Mouse (Mus musculus) kidney, postnatal 4 days (tissue): ENCODE measurements around the gene Adcy3.

Experiments used
- DNase-seq, 2 experiments: peaks; one replicate each; pipeline ENCODE4 v3.0.0; 2021; ENCODE audit warnings: mixed read lengths in 2 of 2

The Adcy3 gene

DNA sequence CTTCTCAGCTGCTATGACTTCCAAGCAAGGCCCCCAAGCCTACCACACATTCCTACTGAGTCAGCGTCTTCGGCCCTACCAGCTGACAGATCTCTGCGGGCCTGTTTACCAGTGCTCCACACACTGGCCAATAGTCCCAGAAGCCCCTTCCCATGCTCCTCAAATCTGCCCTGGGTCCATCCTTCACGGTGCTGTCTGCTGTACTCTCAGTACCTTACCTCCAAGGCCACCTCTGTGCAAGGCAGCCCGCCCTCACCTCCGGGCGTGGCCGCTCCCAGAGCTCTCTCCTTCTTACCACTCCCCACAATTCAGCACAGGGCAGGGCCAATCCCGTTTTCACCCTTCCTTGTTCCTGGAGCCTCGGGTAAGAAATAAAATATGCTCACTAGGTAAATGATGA, 112.8 kb downstream of the Adcy3 start:
- no peak for DNase-seq

DNA sequence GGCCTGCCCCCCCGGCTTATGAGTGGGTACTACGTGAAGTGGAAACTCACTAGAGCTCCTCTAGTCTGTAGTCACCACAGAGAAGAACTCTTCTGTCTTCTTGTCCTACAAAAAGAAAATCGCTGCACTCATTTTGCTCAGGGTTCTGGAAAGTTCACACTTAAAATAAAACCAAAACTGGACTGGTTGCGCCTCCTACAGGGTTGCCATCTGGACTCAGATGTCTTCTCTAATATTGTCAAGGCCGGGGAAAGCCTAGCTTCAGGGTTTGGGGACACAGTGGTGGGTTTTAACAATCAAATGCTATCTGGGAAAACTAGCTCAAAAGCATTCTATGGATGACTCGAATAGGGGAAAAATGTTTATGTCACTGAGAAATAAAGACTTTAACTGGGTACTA, 116.9 kb downstream of the Adcy3 start:
- no peak for DNase-seq

DNA sequence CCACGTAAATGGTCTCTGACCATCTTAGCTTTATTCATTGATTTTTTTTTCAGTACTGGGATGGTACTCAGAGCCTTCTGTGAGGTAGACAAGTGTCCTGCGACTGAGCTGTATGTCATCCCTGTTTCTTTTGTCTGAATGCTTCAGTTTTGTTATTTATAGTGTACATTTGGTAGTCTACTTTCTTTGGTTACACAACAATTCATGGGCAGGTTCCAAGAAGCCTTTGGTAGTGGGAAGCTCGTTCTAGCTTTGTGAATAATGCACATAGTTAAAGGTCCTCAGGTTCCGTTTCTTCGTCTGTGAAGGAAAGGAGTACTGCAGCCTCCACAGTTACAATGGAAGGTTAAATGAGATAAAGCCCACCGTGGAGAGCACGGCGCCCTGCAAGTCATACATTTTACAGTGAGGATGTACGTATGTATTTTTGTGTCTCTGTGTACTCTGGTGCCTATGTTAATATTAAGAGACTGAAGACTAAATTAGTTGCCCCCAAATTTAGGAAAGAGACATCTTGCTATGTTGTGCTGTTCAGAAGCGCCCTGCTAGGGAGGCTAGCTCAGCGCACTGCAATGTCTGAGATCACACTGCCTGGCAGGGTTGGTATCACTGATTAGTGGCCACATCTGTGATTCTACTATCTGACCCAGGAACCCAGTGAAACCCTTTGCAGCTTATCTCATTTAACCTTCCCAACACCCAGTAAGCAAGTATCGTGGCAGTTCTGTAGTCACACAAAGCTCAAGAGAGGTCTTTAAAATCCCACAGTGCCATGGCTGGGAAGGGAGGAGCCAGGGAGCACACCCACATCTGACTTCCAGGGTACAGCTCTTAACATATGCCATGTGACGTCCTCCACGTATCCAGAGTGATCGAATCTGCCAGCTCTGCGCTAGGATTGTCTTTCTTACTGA, 120.1 kb downstream of the Adcy3 start:
- no peak for DNase-seq
